Mouse (Mus musculus) activated CD4-positive, CD25-positive, alpha-beta regulatory T cell, adult 4 months (primary cell): Measurements from ENCODE around the gene Epb41l4b. TPM values are rescaled to one million over a fixed set of nuclear protein-coding genes. Genes with fewer than 3 reads are reported as not detected.

Experiments
- polyA plus RNA-seq, 2 experiments: library from polyadenylated mRNA; unstranded; fragments of 100-300 nt; shearing (Covaris generic); gene quantifications; one replicate each; pipeline ENCODE4 v1.2.1; 2017

The Epb41l4b gene
- polyA plus RNA-seq, 2 experiments from 2014 or later = not detected

Other genes starting within 250 kb of the Epb41l4b start
- 1 to 10 TPM; 5.1 to 5.7 TPM for gene Tmem245, start 196.0 kb downstream of the Epb41l4b start, polyA plus RNA-seq
- gene Frrs1l, start 153.0 kb downstream of the Epb41l4b start, polyA plus RNA-seq = under 1 TPM in 1 of 2 experiments, not detected in 1; 0.16 TPM
- 1 to 10 TPM; 1.6 to 2.0 TPM for gene Ptpn3, start 158.4 kb upstream of the Epb41l4b start, polyA plus RNA-seq